Mouse (Mus musculus) R1 (cell line): ENCODE measurements at regions not wholly inside any gene's neighbourhood (a gene's known extent, or its start where the extent isn't known, plus 50 kb on each side); places are given as distances from the start of the nearest gene placed in this dataset.

Source experiments
- DNase-seq: peaks from one replicate; pipeline ENCODE4 v3.0.0-alpha.2; 2018; ENCODE audit warnings: low read depth, low spot score

DNA sequence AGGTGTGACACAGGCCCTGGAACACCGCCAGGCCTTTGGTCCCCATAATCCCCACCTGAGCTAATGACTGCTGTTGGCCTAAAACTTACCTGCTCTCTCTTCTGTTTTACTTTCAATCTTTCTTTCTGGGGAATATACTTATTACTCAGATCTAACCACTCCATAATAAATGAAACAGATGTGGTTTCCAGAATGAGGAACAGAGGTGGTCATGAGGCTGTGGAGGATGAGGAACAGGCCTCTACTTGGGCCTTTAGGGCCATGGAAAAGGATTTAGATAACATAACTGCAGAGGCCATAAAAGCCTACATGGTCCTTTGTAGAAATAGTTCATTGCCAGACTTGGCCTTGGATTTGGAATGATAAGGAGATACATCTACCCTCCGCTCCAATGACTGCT, 74.1 kb downstream of the B3gnt5 start:
- no peak for DNase-seq

DNA sequence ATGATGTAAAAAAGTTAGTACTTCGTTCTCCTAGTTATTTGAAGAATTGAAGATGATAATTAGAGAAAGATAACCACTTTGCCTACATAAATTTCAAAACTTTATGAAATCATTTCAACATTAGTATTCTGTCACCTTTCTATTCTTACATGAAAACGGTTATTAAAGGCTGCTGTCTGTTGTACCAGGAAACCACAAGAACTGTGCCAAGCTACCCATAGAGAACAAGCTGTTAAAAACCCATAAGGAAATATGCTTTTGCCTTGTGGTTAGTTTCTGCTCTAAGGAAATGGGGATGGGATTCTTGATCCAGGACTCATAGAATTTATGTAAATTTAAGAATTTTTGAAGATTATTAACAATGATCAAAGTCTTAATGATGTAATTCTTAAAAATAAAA, 74.7 kb downstream of the B3gnt5 start:
- DNase-seq: no peak

DNA sequence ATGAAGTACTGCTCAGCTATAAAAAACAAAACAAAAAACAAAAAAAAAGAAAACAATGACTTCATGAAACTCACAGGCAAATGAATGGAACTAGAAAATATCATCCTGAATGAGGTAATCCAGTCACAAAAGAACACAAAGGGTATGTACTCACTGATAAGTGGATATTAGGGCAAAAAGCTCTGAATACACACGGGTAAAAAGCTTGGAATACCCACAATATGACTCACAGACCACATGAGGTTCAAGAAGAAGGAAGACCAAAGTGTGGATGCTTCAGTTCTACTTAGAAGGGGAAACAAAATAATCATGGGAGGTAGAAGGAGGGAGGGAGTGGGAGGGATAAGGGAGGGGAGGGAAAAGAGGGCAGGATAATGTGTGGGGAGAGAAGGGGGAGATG, 79.8 kb downstream of the B3gnt5 start:
- DNase-seq: no peak

DNA sequence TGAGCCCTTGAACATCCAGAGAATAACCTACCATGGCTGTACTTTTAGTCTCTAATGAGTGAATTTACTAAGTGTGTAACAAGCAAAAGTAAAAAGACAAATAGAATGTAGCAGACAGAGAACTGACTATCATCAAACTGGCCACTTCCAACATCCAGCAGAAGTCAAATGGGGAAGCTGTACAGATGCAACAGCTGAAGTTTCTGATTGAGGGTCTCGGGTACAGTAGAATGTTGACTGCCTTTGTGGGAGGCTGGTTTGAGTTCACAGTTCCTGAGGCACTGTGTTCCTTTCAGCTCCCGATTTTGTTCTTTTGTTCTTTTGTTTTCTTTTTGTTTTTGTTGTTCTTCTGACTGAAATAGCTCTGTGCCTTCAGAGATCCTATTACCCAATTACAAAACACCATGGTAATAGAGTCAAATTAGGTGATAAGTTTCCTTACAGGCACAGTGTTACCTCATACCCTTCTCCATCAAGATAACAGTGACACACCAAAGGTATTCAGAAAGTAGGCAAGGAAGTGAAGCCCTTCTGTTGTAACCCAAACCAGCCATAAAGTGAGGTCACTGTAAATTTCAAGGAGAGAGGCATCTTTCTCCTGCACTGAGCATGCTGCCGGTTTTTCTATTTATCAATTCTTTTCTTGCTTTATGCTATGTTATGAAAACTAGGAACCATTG, 82.5 kb downstream of the B3gnt5 start:
- DNase-seq: no peak

DNA sequence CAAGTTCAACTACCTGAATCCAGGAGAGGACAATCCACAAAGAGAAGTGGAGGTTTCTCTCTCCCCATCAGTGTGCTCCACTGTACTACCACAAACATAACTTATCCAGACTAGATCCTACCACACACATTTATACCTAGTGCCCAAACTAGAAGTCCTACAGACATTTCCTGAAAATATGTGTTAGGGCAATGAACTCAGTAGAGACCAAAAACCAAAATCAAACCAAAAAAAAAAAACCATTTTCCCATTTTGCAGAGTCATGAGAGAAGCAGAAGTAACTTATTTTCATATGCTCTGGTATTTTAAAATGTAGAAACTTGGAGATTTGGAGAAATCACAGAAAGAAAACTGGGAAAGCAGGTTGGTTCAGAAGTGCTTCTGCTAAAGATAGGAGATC, 83.7 kb downstream of the B3gnt5 start:
- no peak for DNase-seq

DNA sequence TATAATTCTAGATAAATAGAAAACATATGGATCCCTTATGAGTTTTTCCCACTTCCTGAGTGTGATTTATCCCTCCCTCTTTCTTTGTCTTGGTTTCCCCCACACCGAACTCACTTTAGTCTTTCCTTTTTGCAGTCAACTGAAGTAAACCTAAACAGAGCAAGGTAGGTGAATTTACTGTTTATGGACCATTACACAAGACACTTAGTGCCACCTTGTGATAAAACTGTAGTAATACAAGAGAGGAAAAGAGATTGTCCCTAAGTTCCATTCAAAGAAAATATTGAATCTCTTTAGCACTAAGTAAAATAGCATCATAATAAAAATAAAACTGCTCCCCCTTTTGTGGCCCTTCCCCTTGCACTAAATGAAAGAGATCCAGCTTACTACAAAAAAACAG, 88.4 kb downstream of the B3gnt5 start:
- peak; percentile 25 for DNase-seq

DNA sequence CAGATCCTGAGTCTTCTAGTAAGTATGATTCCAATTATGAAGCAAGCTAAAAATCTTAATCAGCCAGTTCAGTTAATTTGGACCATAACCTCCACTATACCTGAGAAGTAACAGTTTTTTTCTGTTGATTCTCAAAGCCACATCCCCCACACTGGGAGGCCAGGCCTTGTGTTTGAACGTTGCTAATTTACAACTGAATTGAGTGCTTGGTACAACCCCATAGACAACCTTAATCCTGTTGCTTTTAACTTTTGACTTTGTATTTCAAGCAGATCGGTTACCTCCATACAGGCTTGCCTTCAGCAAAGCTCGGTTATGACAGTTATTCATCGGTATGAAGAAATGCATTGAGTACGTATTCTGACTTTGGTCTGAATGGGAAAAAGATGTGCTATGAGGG, 105.3 kb downstream of the B3gnt5 start:
- peak; percentile 73 for DNase-seq

DNA sequence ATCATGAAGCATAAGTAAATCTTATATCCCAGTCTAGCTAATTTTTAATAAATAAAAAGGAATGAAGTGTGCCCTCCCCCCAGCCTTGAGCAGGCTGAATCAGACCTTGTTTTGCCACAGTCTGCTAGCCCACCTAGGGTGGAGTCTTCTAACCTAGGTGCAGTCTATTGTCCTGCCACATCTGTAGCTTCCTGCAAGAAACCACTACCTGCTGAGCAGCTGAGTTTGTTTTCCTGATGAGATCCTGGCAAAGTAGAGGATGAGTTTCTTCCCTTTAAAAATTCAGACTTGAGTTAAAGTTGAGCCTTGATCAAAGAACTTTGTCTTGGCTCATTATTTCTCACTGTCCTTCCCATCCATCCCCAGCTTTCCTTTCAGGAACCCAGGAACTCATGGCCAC, 105.9 kb downstream of the B3gnt5 start:
- DNase-seq: peak; percentile 76

DNA sequence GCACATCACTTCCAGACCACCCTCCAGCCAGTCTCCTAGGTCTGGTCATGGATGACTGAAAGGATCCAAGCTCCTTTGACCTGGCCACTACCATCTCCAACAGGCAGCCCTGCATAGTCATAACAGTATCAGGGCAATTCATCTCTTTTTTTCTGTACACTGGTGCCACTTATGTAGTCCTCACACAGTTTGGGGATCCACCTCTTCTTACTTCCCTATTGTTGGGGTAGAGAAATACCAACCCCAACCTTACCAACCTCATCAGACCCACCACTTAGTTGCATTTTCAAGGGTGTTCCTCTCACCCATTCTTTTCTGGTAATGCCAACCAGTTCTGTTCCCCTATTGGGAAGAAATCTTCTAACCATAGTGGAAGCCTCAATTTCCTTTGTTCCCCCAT, 109.4 kb downstream of the B3gnt5 start:
- DNase-seq: no peak

DNA sequence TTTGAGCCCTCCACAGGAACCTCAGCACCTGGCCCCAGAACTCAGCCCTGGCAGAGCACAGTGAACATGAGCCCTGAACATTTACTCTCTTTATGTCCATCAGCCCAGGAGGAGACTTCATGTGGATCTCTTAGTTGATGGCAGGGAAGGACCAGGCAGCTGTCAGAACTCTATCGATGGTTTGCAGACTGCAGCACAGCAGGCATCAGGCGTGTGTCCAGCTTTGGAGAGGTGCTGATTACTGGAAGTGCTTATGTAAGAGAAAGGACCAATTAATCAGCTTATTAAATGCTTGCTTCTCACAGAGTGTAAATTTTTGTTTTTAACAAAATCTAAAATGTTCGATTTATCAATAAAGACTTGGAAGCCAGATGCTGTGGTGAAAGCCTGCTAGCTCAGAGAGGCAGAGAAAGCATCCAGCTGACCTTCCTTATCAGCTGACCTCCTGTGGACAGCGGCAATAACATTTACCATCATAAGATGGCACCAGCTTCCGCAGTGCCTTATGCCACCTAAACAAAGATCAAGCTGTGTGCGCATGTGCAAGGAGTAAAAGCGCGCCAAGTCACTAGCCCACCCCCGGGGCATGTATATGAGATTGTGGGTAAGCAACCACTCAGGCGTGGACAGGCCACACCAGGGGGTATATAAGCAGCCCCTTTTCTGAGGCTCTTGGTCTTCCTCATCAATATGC, 105.8 kb downstream of the Klhl6 start:
- no peak for DNase-seq

DNA sequence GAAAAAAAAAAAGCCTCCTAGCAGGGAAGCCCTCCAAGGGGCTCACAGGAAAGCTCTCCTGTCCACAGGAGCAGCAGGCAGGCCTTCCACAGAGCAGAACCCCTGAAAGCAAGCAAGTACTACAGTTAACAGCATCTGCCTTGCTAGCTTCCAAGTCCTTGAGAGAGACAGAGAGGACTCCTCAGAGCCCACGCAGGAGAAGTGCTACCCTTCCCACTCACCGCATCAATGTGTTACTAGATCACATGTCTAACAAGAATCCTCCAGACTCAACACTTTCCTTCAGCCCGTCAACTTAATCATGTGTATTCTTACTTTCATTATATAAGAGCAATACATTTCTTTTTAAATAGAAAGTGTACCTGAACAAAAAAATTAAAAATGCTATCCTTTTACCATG, 99.9 kb downstream of the Klhl6 start:
- DNase-seq: no peak

DNA sequence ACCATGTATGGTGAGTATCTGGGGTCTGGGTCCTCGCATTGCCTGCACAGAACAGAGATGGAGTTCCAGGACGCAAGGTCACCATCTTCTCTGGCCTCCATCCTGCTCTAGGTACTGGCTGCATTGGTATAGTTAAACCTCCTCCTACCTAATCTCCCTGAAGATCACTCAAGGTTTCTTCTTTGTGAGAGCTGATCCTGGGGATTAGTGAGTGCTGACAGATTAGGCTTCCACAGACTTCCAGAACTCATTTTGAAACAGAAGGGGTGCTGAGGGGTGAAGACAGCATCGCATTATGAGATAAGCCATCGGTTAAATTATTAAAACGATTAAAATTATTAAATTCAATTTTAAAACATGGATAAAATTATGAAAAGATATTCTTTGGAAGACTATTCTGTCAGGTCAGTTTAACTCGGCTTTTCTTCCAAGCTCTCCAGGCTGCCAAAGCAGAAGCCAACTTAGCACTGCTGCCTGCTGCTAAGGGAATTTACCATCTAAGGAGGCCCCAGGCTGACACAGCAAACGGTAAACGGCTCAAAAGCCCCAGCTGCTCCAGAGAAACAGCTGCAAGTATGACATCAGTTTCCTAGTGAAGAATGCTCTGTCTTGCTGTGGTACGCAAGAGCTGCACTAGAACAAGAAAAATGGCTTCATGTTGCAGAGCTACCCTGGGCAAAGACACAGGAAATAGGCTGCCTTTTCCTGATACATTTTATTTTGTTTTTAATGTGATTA, 98.9 kb downstream of the Klhl6 start:
- no peak for DNase-seq

DNA sequence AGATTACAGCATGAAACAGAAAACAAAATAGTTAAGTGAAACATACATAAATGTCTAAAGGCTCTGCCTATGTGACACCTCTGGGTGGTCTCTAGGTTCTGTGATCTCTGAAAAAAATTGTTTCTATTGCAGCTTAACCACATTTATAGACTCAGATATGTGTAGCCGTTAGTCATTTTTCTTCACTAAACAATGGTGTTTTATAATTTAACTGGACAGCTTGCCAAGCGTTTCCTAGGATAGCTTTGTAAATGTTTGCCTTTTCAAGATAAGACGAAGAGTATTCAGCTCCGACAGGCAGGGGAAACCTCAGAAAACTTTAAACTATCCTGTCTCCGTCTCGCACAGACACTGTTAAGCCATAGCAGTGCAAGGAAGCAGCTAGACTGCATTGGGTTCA, 98.3 kb downstream of the Klhl6 start:
- DNase-seq: no peak

DNA sequence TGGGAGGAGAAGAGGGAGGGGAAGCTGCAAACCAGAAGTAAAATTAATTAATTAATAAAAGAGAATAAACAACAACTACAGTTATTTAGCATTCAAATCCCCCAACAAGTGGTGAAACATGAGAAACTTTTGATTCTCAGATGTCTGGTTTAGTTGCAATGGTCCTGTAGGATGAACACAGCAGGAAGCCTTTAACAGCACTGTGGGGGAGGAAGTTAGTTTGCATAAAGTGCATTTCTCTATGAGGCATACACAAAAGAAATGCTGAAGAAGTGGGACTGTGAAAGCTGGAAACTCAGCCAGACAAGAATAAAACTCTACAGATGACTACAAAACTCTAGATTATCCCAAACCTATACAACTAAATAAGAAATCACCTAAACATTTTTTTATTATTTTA, 96.2 kb downstream of the Klhl6 start:
- DNase-seq: peak; percentile 70

DNA sequence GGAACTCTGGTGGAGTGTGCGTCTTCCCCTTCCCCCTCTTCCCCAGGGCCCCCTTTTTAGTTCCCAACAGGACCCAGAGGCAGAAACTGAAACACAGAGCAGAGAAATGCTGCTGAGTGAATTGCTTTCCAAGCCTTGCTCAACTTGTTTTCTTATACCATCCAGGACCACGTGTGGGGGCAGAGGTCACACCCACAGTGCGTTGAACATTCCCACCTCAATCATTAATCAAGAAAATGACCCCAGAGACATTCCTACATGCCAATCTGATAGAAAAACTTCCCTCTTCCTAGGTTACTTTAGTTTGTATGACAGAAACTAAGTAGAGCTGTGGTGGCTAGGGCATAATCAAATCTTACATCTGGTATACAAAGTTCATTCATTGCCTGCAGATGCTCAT, 93.3 kb downstream of the Klhl6 start:
- no peak for DNase-seq

DNA sequence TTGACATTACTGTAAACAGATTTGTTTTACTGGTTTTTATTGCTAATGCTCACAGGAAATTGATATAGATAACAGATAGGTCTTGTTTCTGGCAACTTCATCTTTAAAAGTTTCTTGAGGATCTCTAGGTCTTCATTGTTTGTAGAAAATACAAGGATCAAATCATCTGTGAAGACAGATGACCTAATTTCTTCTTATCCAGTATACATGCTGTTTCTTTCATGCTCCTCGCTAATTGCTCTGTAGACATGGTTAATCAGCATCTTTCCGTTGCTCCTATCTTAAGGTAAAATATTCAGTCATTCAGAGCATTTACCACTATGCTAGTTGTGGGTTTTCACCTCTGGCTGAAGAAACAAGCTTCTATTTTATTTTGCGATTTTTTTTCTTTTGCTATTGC, 91.4 kb downstream of the Klhl6 start:
- no peak for DNase-seq

DNA sequence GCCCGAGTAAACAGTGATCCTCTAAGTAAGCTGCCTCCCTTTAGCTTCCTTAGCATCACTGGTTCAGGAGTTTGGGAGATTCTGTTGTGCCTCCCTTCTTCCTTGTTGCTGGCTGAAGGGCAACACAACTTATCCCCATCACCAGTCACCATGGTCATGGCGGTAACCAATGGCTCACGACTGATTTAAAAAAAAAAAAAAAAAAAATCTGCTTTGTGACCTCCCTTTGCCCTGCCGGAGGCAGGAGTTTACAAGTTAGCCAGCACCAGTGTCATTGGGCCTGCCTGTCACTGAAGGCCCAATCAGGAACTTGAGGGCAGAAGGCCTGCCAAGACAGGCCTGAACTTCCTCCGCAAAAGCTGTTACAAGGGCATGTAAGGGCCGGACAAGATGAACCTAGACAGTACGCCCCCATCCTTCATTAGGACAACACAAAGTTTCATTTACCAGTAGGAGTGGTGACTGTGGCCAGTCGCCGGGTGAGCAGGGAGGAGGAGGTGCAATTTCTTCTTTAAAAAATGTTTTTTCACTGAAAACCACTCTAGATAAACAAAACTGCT, 88.3 kb downstream of the Klhl6 start:
- no peak for DNase-seq
